Mouse (Mus musculus) kidney, adult 2 months (tissue): ENCODE measurements around the gene Sphk2.

Experiments used
- CTCF ChIP-seq: fragments of 200-500 bp; conservative IDR thresholded peaks from 2 replicates; pipeline ENCODE4 v1.5.1; 2011; ENCODE audit warnings: low read depth, mild to moderate bottlenecking, control low read depth, low read length, moderate library complexity, mixed read lengths; ENCODE audit not compliant: insufficient read depth, insufficient read length
- POLR2A ChIP-seq: fragments of 200-500 bp; IDR thresholded peaks from one replicate; pipeline ENCODE4 v1.6.1; 2011; ENCODE audit warnings: low read depth, low read length, control low read depth

DNA sequence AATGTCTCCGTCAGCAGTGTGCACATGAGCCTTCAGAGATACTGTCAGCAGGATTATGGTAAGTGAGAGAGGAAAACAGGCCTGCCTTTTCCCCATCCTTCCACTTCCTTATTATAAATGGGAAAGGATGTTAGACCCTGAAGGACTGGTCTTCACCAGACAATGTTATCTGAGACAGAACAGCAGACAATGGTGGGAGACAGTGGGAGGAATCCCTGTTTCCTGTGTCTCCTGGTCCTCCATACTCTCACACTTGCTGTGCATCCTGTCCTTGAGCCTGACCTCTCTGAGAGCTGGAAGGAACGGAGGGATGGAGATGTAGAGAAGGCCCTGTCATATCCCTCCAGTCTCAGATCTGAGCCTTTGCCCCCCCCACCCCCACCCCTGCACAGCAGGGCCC lies 25.4 kb downstream of the Sphk2 start:
- TF ChIP-seq CTCF = no peak
- no peak for TF ChIP-seq POLR2A
